Mouse (Mus musculus): Measurements from ENCODE around the gene Zfp59. TPM values are rescaled to one million over a fixed set of nuclear protein-coding genes. Genes with fewer than 3 reads are reported as not detected.

The Zfp59 gene
- polyA plus RNA-seq, 1 experiment, result 0.39 TPM

- H3K27me3 ChIP-seq (ENCODE audit: control insufficient read depth, insufficient read depth, low read length), result no peaks in the 10 kb centered on the region
- DNase-seq (ENCODE audit: low read depth in 1 of 2, low spot score in 2 of 2), result no peak
- H3K4me1 ChIP-seq (ENCODE audit: control insufficient read depth, insufficient read depth, insufficient read length), result no peaks in the 10 kb centered on the region
- H3K27ac ChIP-seq (ENCODE audit: insufficient read depth, low read length), result no peak overlapping the region
- 95% methylated on average over 4 of the region's 4 CpGs for WGBS
- H3K36me3 ChIP-seq (ENCODE audit: control insufficient read depth, insufficient read depth, low read length), result peaks cover 24% of the 10 kb centered on the region; the same call in 1 of the 2 replicates
- H3K4me3 ChIP-seq (ENCODE audit: extremely low read depth, insufficient read depth, insufficient read length), result no peak overlapping the region
- no peak for TF ChIP-seq POLR2A (IDR thresholded peaks at IDR 0.05; ENCODE audit: low read depth, low read length)
- TF ChIP-seq CTCF (IDR thresholded peaks at IDR 0.05; ENCODE audit: extremely low read depth, insufficient read depth, insufficient read length, insufficient replicate concordance), result no peak
Measured at GRCm38 (mm10) chr7:27881721-27882120, 43.3 kb downstream of the Zfp59 start.

- no peak for TF ChIP-seq CTCF (IDR thresholded peaks at IDR 0.05; ENCODE audit: extremely low read depth, insufficient read depth, insufficient read length, insufficient replicate concordance)
- TF ChIP-seq POLR2A (IDR thresholded peaks at IDR 0.05; ENCODE audit: low read depth, low read length), result no peak
- Histone ChIP-seq H3K36me3 (ENCODE audit: control insufficient read depth, insufficient read depth, low read length) (no peaks in the 10 kb centered on the region), H3K4me3 (ENCODE audit: extremely low read depth, insufficient read depth, insufficient read length) (no peak overlapping the region), H3K27ac (ENCODE audit: insufficient read depth, low read length) (no peak overlapping the region), H3K27me3 (ENCODE audit: control insufficient read depth, insufficient read depth, low read length) (no peaks in the 10 kb centered on the region), H3K4me1 (ENCODE audit: control insufficient read depth, insufficient read depth, insufficient read length) (no peaks in the 10 kb centered on the region)
- 90% methylated on average over 4 of the region's 4 CpGs for WGBS
- no peak for DNase-seq (ENCODE audit: low read depth in 1 of 2, low spot score in 2 of 2)
Measured at GRCm38 (mm10) chr7:27900601-27901000, 62.2 kb downstream of the Zfp59 start.

- DNase-seq (ENCODE audit: low read depth in 1 of 2, low spot score in 2 of 2), result no peak
- no peak overlapping the region for H3K27ac ChIP-seq (ENCODE audit: insufficient read depth, low read length)
- TF ChIP-seq POLR2A (IDR thresholded peaks at IDR 0.05; ENCODE audit: low read depth, low read length), result no peak
- no peak for TF ChIP-seq CTCF (IDR thresholded peaks at IDR 0.05; ENCODE audit: extremely low read depth, insufficient read depth, insufficient read length, insufficient replicate concordance)
- no peaks in the 10 kb centered on the region for H3K36me3 ChIP-seq (ENCODE audit: control insufficient read depth, insufficient read depth, low read length)
- H3K4me3 ChIP-seq (ENCODE audit: extremely low read depth, insufficient read depth, insufficient read length), result no peak overlapping the region
- no peaks in the 10 kb centered on the region for H3K27me3 ChIP-seq (ENCODE audit: control insufficient read depth, insufficient read depth, low read length)
- 81% methylated on average over 11 of the region's 11 CpGs for WGBS
- H3K4me1 ChIP-seq (ENCODE audit: control insufficient read depth, insufficient read depth, insufficient read length), result no peaks in the 10 kb centered on the region
Measured at GRCm38 (mm10) chr7:27905061-27905848, 66.8 kb downstream of the Zfp59 start.

Other genes starting within 250 kb of the Zfp59 start
- 48.7 and 48.8 TPM in 2 replicates for gene Akt2, start 247.1 kb upstream of the Zfp59 start, polyA plus RNA-seq (2012; rRNA removed)
- not detected in 2 replicates for gene Ttc9b, start 184.7 kb upstream of the Zfp59 start, polyA plus RNA-seq (2012; rRNA removed)
- gene Map3k10, start 164.0 kb upstream of the Zfp59 start, polyA plus RNA-seq (2012; rRNA removed), result 16.1 and 22.2 TPM in 2 replicates
- gene Zfp607b, start 149.3 kb upstream of the Zfp59 start, polyA plus RNA-seq (2012; rRNA removed), result 0.06 and 0.13 TPM in 2 replicates
- gene Zfp60, start 107.2 kb upstream of the Zfp59 start, polyA plus RNA-seq (2012; rRNA removed), result 1.2 TPM in 2 replicates
- gene Zfp626, start 31.4 kb upstream of the Zfp59 start, polyA plus RNA-seq (2012; rRNA removed), result 0.53 and 0.75 TPM in 2 replicates
- gene Zfp607a, start 18.9 kb downstream of the Zfp59 start, polyA plus RNA-seq (2012; rRNA removed), result 0.54 and 0.88 TPM in 2 replicates
- gene Zfp974, start 90.9 kb downstream of the Zfp59 start, polyA plus RNA-seq (2012; rRNA removed), result 0.56 and 1.1 TPM in 2 replicates
- gene Zfp780b, start 140.6 kb downstream of the Zfp59 start, polyA plus RNA-seq (2012; rRNA removed), result 0.92 and 1.4 TPM in 2 replicates
- 0.40 and 0.63 TPM in 2 replicates for gene Zfp850, start 175.5 kb downstream of the Zfp59 start, polyA plus RNA-seq (2012; rRNA removed)
- gene Psmc4, start 211.5 kb downstream of the Zfp59 start, polyA plus RNA-seq (2012; rRNA removed), result 60.4 and 68.1 TPM in 2 replicates
- 0.46 and 1.2 TPM in 2 replicates for gene Fcgbp, start 232.6 kb downstream of the Zfp59 start, polyA plus RNA-seq (2012; rRNA removed)